Mouse (Mus musculus) T-helper 17 cell (primary cell): ENCODE measurements at regions not wholly inside any gene's neighbourhood (a gene's known extent, or its start where the extent isn't known, plus 50 kb on each side); places are given as distances from the start of the nearest gene placed in this dataset.
"Not testable (repeated sequence)": the region's sequence is repeated elsewhere in the genome, so short reads cannot be mapped to it uniquely, and the experiment has no call there.

ENCODE experiments used
- in situ Hi-C, 2 experiments: fragments of 300-600 bp; cut with MboI, MseI; formaldehyde crosslinking; loops; 1 replicate in 1 of 2; 2 replicates in 1 of 2; pipeline ENCODE4 v1.15.1; 2025; ENCODE audit warnings: high pct_unique_total_duplicates in 2 of 2

DNA sequence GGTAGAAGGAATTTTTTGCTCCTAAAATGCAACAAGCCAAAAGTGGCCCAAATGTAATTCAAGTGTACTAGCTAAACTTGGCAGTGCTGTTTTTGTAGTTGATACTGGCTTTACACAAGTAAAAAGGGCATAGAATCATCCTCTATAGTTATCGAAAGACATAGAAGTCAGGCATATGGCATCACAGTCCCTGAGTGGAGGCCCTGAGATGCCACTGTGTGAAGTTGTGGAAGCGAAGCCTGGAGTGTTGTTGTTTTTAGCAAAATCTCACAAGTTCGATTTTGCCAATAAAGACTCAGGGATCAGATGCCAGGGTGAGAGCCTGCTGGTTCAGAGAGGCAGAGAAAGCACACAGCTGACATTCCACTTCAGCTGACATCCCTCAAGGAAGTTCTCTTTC is 121.6 kb upstream of the C9orf72 start:
- in situ Hi-C loops: no loop called here

DNA sequence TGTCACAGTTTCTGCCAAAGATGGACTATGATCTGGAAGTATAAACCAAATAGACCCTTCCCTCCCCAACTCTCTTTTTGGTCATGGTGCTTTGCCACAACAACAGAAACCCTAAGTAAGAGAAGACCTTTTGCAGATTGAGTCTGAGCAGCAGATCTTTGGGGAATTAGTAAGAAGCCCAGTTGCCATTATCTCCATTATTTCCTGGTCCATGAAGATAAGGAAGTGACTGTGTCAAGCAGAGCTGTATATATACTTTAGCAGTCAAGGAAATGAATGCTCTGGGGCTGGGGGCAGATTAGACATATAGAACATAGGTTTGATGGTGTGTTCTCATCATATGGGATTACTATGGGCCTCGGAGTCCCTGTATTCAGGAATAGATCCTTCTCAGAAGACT is 117.8 kb upstream of the C9orf72 start:
- in situ Hi-C loops: no loop called here

DNA sequence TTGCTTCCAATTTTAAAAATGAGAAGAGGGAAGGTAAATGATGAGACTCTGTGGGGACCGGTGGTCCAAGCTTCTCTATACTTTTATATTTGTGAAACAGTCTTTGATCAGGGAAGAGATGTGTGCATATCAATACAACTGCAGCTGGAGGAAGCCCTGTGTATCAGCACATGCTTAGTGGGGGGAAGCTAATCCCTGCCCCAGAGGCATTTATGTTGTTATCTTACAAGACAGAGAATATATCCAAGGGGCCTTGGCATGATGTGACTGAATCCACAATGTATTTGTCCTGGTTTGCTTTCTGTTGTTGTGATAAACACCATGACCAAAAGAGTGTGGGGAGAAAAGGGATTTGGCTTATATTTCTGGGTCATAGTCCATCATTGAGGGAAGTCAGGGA is 105.2 kb upstream of the C9orf72 start:
- in situ Hi-C loops: no loop called here

DNA sequence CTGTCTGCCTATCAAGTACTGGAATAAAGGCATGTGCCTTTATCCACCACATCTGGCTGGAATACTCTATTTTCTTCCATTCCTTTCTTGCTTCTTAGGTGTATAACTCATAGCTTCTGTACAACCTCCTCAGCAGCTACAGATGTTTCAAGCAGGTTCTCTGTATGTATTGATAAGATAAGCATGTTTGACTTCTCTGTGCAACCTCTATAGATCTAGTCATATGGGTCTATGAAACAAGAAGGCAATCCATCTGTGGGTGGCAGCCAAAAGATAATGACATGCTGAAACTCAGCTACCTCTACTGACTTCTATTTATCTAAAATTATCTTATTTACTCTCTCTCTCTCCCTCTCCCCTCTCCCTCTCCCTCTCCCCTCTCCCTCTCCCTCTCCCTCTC is 99.3 kb upstream of the C9orf72 start:
- in situ Hi-C loops: no loop called here

DNA sequence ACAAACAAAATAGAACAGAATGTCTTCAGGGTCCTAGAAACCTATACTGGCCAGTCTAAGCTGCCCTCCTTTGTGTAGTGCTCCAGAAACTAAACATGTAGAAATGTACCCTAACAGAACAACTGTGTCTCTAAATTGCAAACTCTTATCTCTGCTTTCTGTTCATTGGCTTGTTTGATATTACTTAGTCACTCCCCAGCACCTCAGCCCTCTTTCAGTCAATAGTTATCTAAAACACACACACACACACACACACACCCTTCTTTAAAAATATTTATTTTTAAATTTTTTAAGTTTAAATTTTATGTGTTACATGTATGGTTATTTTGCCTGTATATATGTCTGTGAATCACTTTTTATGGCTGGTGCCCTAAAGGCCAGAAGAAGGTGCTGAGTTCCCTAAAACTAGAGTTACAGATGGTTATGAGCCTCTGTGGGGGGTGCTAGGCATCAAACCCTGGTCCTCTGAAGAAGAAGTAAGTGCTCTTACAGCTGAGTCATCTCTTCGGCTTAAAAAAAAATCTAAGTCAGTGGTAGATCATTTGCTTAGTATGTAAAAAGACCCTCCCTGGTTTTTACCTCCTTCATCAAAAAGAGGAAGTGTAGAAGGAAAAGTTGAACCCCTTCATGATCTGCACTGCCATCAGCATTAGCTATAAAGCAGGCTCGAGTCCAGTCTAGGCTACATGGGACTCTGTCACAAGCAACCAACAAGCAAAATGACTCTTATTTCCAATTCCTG is 96.6 kb upstream of the C9orf72 start:
- in situ Hi-C loops: no loop called here

DNA sequence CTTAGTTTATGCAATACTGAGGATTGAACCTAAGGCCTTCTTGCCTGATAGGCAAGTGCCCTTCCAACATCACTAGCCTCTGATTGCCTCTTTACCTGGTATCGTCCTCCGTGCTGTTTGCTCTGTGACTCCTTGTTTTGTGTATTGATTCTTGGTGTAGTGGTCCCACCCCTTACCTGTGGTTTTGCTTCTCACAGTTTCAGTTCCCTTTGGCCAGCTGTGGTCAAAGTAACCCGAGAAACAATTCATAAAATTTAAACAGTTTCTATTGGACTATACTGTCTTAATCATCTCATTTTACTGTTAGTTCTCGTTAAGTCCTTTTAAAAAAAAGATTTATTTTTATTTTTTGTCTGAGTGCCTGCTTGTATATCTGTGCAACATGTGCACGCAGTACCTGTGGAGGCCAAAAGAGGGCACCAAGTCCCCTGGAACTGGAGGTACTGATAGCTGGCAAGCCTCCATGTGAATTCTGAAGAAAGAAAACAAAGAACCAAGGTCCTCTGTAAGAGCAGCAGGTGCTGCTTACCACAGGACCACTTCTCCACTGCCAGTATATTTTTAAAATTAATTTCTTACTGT is 84.5 kb upstream of the C9orf72 start:
- in situ Hi-C loops: no loop called here

DNA sequence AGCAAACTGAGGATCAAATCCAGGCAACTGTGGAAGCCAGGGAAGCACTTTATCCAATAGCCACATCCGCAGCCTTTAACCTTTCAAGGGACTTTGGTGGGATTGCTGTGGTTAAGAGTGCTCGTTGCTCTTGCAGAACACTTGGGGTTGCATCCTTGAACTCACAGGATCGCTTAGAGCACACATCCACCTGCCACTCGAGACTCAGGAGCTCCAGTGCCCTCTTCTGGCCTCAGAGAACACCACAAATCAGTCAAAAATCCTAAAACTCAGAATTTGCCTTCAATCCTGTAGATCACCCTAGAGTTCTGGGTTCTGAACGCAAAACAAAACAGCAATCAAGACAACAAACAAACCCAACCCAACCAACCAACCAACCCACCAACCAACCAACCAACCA is 82.2 kb upstream of the C9orf72 start:
- in situ Hi-C loops: no loop called here

DNA sequence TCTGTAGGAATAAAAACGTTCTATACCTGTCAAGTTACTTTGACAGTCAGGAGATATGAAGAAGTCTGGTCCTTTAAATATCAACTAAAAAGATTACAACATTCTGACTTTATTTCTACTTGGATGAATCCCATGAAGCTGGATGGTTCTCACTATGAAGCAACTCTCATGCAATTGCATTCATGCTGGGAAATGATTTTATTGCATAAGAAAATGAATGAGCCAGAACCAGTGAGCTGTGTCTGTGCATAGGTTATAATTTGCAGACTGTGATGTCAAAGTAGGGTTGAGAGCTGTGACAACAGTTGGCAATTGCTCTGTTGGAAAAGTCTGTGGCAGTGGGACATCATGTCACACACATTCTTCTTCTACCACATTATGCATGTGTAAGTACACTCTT is 79.2 kb upstream of the C9orf72 start:
- in situ Hi-C loops: no loop called here

DNA sequence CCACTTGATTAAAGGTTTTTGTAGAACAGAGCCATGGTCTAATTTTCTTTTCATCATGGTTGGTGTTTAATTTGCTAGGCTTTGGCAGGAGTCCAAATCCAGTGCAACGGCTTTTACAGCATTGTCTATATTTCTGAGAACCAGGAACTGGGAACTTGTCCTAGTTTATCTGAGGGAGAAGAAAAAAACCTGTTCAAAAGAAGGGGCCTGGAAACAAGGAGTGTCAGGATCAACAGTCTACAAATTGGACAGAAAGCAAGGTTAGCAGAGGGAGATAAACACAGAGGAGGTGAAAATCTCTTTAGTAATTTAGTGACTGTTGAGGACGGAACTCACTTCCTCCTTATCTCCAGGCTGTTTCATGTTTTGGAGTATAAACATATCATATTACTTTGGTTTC is 74.9 kb upstream of the C9orf72 start:
- in situ Hi-C loops: no loop called here

DNA sequence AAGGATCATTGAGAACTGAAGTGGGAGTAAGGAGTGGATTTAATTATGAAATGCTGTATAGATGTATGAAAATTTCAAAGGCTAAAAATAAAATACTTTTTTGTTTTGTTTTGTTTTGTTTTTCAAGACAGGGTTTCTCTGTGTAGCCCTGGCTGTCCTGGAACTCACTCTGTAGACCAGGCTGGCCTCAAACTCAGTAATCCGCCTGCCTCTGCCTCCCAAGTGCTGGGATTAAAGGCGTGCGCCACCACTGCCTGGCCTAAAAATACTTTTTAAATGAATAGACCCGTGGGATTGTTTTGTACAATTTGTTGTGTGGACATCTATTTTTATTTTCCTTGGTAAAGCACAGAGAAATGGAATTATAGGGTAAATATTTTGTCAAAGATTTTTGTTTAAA is 74.4 kb upstream of the C9orf72 start:
- in situ Hi-C loops: not testable (repeated sequence)

DNA sequence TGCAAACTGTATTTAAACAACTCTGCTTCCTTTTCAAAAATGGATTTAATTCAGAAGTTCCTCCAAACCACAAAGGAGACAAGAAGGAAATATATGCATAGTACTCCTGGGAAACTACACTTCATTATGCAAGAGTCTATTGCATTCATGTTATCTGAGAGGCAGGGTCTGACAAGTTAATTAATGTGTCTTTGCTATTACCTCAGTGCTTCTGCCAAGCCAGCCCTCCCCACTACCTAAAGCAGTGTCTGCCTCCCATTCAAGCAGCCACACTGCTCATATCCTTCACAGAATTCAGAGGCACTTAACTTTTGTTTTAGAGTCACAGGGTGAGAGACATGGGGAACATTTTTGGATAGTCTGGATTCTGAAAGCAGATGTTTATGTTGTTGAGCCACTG is 58.6 kb upstream of the C9orf72 start:
- in situ Hi-C loops: loop anchor here in 1 of 2 experiments (10.0 kb wide), 1 partner anchor 1600 kb away; no protein-coding TSS in a partner anchor
